In genomic region chr1:134099516-134100235, GRCm38 (mm10) we compare ENCODE assay signal across 8 mouse cellular contexts. TPM values are rescaled to one million over a fixed set of nuclear protein-coding genes. Genes with fewer than 3 reads are reported as not detected.
DNase-seq lines count a peak whose midpoint lies in the region; ATAC-seq and TF ChIP-seq lines count a peak whose summit lies in the region.

No protein-coding gene starts in this region.

- WGBS in cerebellum, adult 2 months = 45% methylated on average over 12 of the region's 12 CpGs
- WGBS in hindbrain, embryonic 10.5 days = 34% methylated on average over 12 of the region's 12 CpGs
- 19% methylated on average over 12 of the region's 12 CpGs for WGBS in limb, embryonic 13.5 days
- WGBS in olfactory bulb, adult 2 months = 34% methylated on average over 12 of the region's 12 CpGs

- in situ Hi-C loops in Patski (cut with MboI; ENCODE audit: low pct_unique_long_range_greater_than_20kb) = loop anchor here (5.0 to 25.0 kb wide), 3 partner anchors 42 to 887 kb away; no protein-coding TSS in a partner anchor

- H3K4me2 ChIP-seq in limb, embryonic 13.5 days (replicated peaks) = peak overlapping the region; percentile 75

- POLR2A ChIA-PET in Patski (lab: Charles Lee) = interaction anchor here (1.0 to 4.0 kb wide), 7 partner anchors 8 to 39 kb away, joined by 3 to 25 read pairs (median 4); partner anchors contain the start of gene Btg2

- no peaks in the 10 kb centered on the region for H3K27me3 ChIP-seq in cerebellum, adult 2 months (ENCODE audit: control insufficient read depth, insufficient read depth, low read length)
- H3K27me3 ChIP-seq in Patski = no peaks in the 10 kb centered on the region
- H3K27me3 ChIP-seq in hindbrain, embryonic 10.5 days (ENCODE audit: insufficient read depth, poor library complexity, severe bottlenecking) = no peaks in the 10 kb centered on the region
- no peaks in the 10 kb centered on the region for H3K27me3 ChIP-seq in limb, embryonic 13.5 days

- TF ChIP-seq POLR2A in cerebellum, adult 2 months (IDR thresholded peaks at IDR 0.05; ENCODE audit: borderline replicate concordance, insufficient read depth, low read length) = no peak
- no peak for TF ChIP-seq POLR2A in olfactory bulb, adult 2 months (IDR thresholded peaks at IDR 0.05; ENCODE audit: insufficient read depth, low read depth, low read length)

- CTCF ChIA-PET in Patski (lab: Charles Lee) = interaction anchor here (1.3 to 9.8 kb wide), 5 partner anchors 17 to 44 kb away, joined by 4 to 72 read pairs (median 6); partner anchors contain the start of gene Btg2

- no peaks in the 10 kb centered on the region for H3K9me3 ChIP-seq in hindbrain, embryonic 10.5 days
- no peaks in the 10 kb centered on the region for H3K9me3 ChIP-seq in limb, embryonic 13.5 days

- peak overlapping the region; percentile 14; the same call in 1 of the 2 replicates for H3K27ac ChIP-seq in cerebellum, adult 2 months (ENCODE audit: insufficient read depth, low read length)
- peak overlapping the region; percentile 88 for H3K27ac ChIP-seq in hindbrain, embryonic 10.5 days
- peak overlapping the region; percentile 86 for H3K27ac ChIP-seq in limb, embryonic 13.5 days
- H3K27ac ChIP-seq in olfactory bulb, adult 2 months (ENCODE audit: insufficient read depth, low read depth, low read length) = peak overlapping the region; percentile 87

- DNase-seq in cerebellum, adult 2 months = no peak
- DNase-seq in cerebellum, adult 9-10 months = no peak
- DNase-seq in Patski (ENCODE audit: low read depth, low spot score) = no peak
- no peak for DNase-seq in hindbrain, embryonic 10.5 days (ENCODE audit: low spot score)
- DNase-seq in testis, postnatal 14 days (ENCODE audit: low spot score) = no peak
- DNase-seq in urinary bladder, adult 18-20 months (ENCODE audit: low spot score in 2 of 2) = no peak

- H3K4me1 ChIP-seq in cerebellum, adult 2 months (ENCODE audit: control insufficient read depth, insufficient read depth, low read length) = peaks cover 22% of the 10 kb centered on the region
- peaks cover 62% of the 10 kb centered on the region for H3K4me1 ChIP-seq in hindbrain, embryonic 10.5 days (replicated peaks)
- H3K4me1 ChIP-seq in limb, embryonic 13.5 days = peaks cover 48% of the 10 kb centered on the region
- H3K4me1 ChIP-seq in olfactory bulb, adult 2 months (ENCODE audit: control insufficient read depth, insufficient read depth, low read length) = peaks cover 45% of the 10 kb centered on the region

- no peak for TF ChIP-seq CTCF in cerebellum, adult 2 months (IDR thresholded peaks at IDR 0.05; ENCODE audit: borderline replicate concordance, insufficient read depth, low read depth, low read length)
- no peak for TF ChIP-seq CTCF in Patski (IDR thresholded peaks at IDR 0.05)
- TF ChIP-seq CTCF in olfactory bulb, adult 2 months (IDR thresholded peaks at IDR 0.05; ENCODE audit: insufficient read depth, low read depth, low read length) = no peak

- H3K9ac ChIP-seq in limb, embryonic 13.5 days = peak overlapping the region; percentile 62

- ATAC-seq in Patski = peak; percentile 59
- ATAC-seq in limb, embryonic 13.5 days (ENCODE audit: low FRiP score, low read depth) = no peak

- peak overlapping the region; percentile 36 for H3K4me3 ChIP-seq in cerebellum, adult 2 months (replicated peaks; ENCODE audit: insufficient read depth, low read depth, low read length)
- H3K4me3 ChIP-seq in hindbrain, embryonic 10.5 days = peak overlapping the region; percentile 55
- peak overlapping the region; percentile 47 for H3K4me3 ChIP-seq in limb, embryonic 13.5 days
- peak overlapping the region; percentile 50 for H3K4me3 ChIP-seq in olfactory bulb, adult 2 months (ENCODE audit: insufficient read depth, low read depth, low read length)

- H3K36me3 ChIP-seq in hindbrain, embryonic 10.5 days = no peaks in the 10 kb centered on the region
- H3K36me3 ChIP-seq in limb, embryonic 13.5 days = no peaks in the 10 kb centered on the region

RNA-seq across cellular contexts. Expression of gene Chit1, which starts 11.4 kb away (rescaled TPM):
- polyA plus RNA-seq in cerebellum, adult 2 months (2012; rRNA removed) = not detected in 2 replicates
- polyA plus RNA-seq in Patski (2021) = not detected
- not detected in 2 replicates for polyA plus RNA-seq in hindbrain, embryonic 10.5 days (2016; fragmentation: Nextera tagmentation; extraction: Ambion mirVana)
- polyA plus RNA-seq in limb, embryonic 13.5 days (2015; fragmentation: Nextera tagmentation; extraction: Ambion mirVana) = 0.17 and 0.26 TPM in 2 replicates
- not detected in 2 replicates for polyA plus RNA-seq in olfactory bulb, adult 2 months (2012; ENCODE audit: insufficient read depth, insufficient read length, low replicate concordance, missing spikeins)

RNA-seq across cellular contexts. Expression of gene Btg2, which starts 20.8 kb away (rescaled TPM):
- 11.9 and 15.3 TPM in 2 replicates for polyA plus RNA-seq in cerebellum, adult 2 months (2012; rRNA removed)
- polyA plus RNA-seq in Patski (2021) = 90.2 TPM
- 100.0 and 117 TPM in 2 replicates for polyA plus RNA-seq in hindbrain, embryonic 10.5 days (2016; fragmentation: Nextera tagmentation; extraction: Ambion mirVana)
- polyA plus RNA-seq in limb, embryonic 13.5 days (2015; fragmentation: Nextera tagmentation; extraction: Ambion mirVana) = 27.1 and 28.2 TPM in 2 replicates
- 111 and 168 TPM in 2 replicates for polyA plus RNA-seq in olfactory bulb, adult 2 months (2012; ENCODE audit: insufficient read depth, insufficient read length, low replicate concordance, missing spikeins)

Comparison
In these comparisons a context has a peak if more than half of its experiments do, and no peak if none do; other contexts are left out.
1. H3K27ac ChIP-seq: peak in every context shown above with its lines; median percentile 88 in hindbrain, embryonic 10.5 days; 87 in olfactory bulb, adult 2 months; 86 in limb, embryonic 13.5 days; 14 in cerebellum, adult 2 months.